Mouse (Mus musculus): Measurements from ENCODE around the gene C8a. TPM values are rescaled to one million over a fixed set of nuclear protein-coding genes. Genes with fewer than 3 reads are reported as not detected.

C8a gene
- polyA plus RNA-seq, 1 experiment from 2014 or later: not detected

DNA sequence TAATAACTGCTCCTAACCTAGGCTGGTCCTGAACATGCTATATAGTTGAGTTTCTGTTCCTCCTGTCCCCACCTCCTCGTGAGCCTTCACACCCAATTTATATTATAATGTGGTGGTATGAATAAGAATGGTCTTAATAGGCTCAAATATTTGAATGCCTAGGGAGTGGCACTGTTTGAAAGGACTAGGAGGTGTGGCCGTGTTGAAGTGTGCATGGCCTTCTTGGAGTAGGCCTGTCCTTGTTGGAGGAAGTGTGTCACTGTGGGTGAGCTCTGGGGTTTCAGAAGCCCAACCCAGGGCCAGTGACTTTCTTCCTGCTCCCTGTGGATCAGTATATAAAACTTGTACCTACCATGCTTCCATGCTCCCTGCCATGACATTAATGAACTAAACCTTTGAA is 62.6 kb downstream of the C8a start:
- 81% methylated on average over 2 of the region's 2 CpGs for WGBS
- Histone ChIP-seq H3K4me3 (ENCODE audit: low read depth, low read length) (no peak overlapping the region), H3K36me3 (replicated peaks; ENCODE audit: control insufficient read depth, insufficient read depth, low read depth, low read length) (no peaks in the 10 kb centered on the region), H3K4me1 (ENCODE audit: control insufficient read depth, insufficient read depth, low read length) (no peaks in the 10 kb centered on the region), H3K27me3 (ENCODE audit: control insufficient read depth, insufficient read depth, low read length) (no peaks in the 10 kb centered on the region), H3K9me3 (replicated peaks; ENCODE audit: control insufficient read depth, low read length) (no peaks in the 10 kb centered on the region), H3K4me2 (ENCODE audit: low read depth, low read length) (no peak overlapping the region), H3K27ac (replicated peaks; ENCODE audit: low read depth, low read length) (no peak overlapping the region), H3K9ac (replicated peaks; ENCODE audit: low read length) (no peak overlapping the region)
- DNase-seq (ENCODE audit: low spot score) (no peak), ATAC-seq (replicated peaks; ENCODE audit: insufficient number of reproducible peaks, low FRiP score, low TSS enrichment, low read depth) (no peak)

DNA sequence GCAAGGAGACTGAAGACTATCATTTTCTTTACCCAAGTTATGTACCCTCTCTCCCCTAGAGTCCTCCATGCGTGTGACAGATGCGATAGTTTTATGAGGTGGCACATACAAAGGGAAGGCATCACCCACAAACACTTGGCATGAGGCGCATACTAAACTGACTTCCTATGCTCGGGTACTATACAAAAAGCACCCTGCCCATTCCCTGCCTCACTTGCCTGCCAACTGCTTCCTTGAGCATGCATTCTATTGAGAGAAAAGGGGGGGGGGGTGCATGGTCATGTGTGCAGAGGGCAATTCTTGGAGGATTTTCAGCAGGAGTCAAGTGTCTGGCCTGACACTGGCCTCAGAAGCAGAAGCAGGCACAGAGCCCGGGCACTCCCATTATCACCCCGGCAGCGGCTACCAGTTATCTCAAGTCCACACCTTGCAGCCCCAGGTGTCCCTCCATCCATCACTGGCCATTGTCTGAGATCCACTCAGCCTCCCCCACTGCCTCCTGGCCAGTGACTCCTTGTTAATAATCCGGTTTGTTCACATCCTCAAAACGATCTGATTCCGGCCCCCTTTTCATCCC is 65.4 kb downstream of the C8a start:
- H3K27me3 ChIP-seq (ENCODE audit: control insufficient read depth, insufficient read depth, low read length): no peaks in the 10 kb centered on the region
- ATAC-seq (replicated peaks; ENCODE audit: insufficient number of reproducible peaks, low FRiP score, low TSS enrichment, low read depth) (no peak), DNase-seq (ENCODE audit: low spot score) (no peak)
- no peak overlapping the region for H3K9ac ChIP-seq (replicated peaks; ENCODE audit: low read length)
- no peaks in the 10 kb centered on the region for H3K36me3 ChIP-seq (replicated peaks; ENCODE audit: control insufficient read depth, insufficient read depth, low read depth, low read length)
- no peak overlapping the region for H3K4me3 ChIP-seq (ENCODE audit: low read depth, low read length)
- no peak overlapping the region for H3K4me2 ChIP-seq (ENCODE audit: low read depth, low read length)
- no peaks in the 10 kb centered on the region for H3K4me1 ChIP-seq (ENCODE audit: control insufficient read depth, insufficient read depth, low read length)
- WGBS: 87% methylated on average over 10 of the region's 10 CpGs
- no peaks in the 10 kb centered on the region for H3K9me3 ChIP-seq (replicated peaks; ENCODE audit: control insufficient read depth, low read length)
- H3K27ac ChIP-seq (replicated peaks; ENCODE audit: low read depth, low read length): no peak overlapping the region

DNA sequence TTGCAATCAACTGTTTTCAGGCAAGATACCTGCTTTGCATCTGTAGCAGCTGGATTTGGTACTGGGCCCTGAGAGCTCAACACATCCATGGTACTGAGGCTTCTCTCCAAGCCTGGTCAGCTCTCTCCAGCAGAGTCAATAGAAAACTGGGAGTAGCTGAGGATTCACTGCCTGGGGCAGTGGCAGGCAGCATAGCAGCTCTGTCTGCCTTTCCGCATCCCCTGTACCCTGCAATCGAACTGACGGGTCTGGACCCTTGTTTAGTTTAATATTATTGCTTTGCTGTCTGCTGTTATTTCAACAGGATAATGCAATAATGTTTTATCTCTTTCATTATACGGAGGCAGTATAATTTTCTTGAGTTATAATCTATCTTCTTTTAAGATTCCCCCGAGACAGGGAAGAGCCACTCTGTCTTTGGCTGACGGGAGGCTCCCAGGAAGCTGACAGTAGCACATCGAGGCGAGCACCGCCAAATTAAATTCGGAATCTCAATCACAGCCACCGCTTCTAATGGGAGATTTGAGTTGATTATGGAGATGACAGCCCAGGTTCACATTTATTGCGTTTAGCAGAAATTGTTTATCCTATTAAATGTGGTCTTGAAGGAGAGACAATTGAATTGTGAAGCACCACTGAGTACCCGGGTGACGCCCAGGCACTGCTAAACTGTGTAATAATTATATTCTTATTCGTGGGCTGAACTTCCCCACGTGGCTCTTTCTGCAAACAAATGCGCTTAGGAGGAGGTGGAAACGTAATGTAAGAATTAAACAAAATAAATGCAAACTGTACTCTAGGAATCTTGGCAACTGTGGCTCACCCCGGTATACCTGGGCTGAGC is 70.6 kb downstream of the C8a start:
- 83% methylated on average over 19 of the region's 19 CpGs for WGBS
- no peaks in the 10 kb centered on the region for H3K27me3 ChIP-seq (ENCODE audit: control insufficient read depth, insufficient read depth, low read length)
- H3K4me2 ChIP-seq (ENCODE audit: low read depth, low read length): no peak overlapping the region
- no peaks in the 10 kb centered on the region for H3K9me3 ChIP-seq (replicated peaks; ENCODE audit: control insufficient read depth, low read length)
- no peak overlapping the region for H3K4me3 ChIP-seq (ENCODE audit: low read depth, low read length)
- ATAC-seq (replicated peaks; ENCODE audit: insufficient number of reproducible peaks, low FRiP score, low TSS enrichment, low read depth): no peak
- no peak for DNase-seq (ENCODE audit: low spot score)
- H3K27ac ChIP-seq (replicated peaks; ENCODE audit: low read depth, low read length): no peak overlapping the region
- H3K4me1 ChIP-seq (ENCODE audit: control insufficient read depth, insufficient read depth, low read length): no peaks in the 10 kb centered on the region
- H3K36me3 ChIP-seq (replicated peaks; ENCODE audit: control insufficient read depth, insufficient read depth, low read depth, low read length): no peaks in the 10 kb centered on the region
- H3K9ac ChIP-seq (replicated peaks; ENCODE audit: low read length): no peak overlapping the region

DNA sequence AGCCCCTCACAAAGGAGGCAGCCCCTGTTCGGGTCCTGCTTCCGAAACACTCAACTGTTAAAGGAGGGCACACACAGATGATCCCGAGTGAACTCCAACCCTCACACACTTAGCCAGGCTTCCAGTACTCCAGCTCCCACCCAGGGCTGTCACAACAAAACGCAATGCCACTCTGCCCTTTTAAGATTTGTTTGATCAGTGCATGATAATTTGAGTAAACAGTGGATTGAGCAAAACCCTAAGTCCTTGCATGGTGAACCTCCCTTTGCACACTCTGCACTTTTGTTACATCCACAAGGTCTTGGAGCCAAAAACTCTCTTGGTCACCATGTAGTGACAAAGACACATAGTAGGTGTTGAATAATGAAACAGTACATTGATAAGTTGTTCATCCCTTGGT is 72.1 kb downstream of the C8a start:
- ATAC-seq (replicated peaks; ENCODE audit: insufficient number of reproducible peaks, low FRiP score, low TSS enrichment, low read depth): no peak
- no peak overlapping the region for H3K4me3 ChIP-seq (ENCODE audit: low read depth, low read length)
- 78% methylated on average over 4 of the region's 4 CpGs for WGBS
- no peaks in the 10 kb centered on the region for H3K9me3 ChIP-seq (replicated peaks; ENCODE audit: control insufficient read depth, low read length)
- no peak overlapping the region for H3K27ac ChIP-seq (replicated peaks; ENCODE audit: low read depth, low read length)
- no peak overlapping the region for H3K4me2 ChIP-seq (ENCODE audit: low read depth, low read length)
- no peaks in the 10 kb centered on the region for H3K4me1 ChIP-seq (ENCODE audit: control insufficient read depth, insufficient read depth, low read length)
- DNase-seq (ENCODE audit: low spot score): no peak
- no peaks in the 10 kb centered on the region for H3K36me3 ChIP-seq (replicated peaks; ENCODE audit: control insufficient read depth, insufficient read depth, low read depth, low read length)
- H3K27me3 ChIP-seq (ENCODE audit: control insufficient read depth, insufficient read depth, low read length): no peaks in the 10 kb centered on the region
- no peak overlapping the region for H3K9ac ChIP-seq (replicated peaks; ENCODE audit: low read length)

DNA sequence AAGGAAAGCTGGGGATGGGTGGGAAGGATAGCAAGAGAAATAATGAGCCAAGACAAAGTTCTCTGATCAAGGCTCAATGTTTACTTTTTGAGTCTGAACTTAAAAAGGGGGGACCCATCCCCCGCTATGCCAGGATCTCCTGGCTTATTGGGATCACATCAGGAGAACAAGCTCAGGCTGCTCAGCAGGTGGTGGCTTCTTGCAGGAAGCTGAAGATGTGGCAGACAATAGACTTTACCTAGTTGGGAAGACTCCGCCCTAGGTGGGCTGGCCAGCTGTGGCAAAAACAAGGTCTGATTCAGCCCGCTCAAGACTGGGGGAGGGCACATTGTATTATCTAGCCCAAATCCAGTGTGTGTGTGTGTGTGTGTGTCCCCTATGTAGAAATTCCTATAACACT is 74.6 kb downstream of the C8a start:
- Histone ChIP-seq H3K4me2 (ENCODE audit: low read depth, low read length) (no peak overlapping the region), H3K4me3 (ENCODE audit: low read depth, low read length) (no peak overlapping the region), H3K36me3 (replicated peaks; ENCODE audit: control insufficient read depth, insufficient read depth, low read depth, low read length) (no peaks in the 10 kb centered on the region), H3K27me3 (ENCODE audit: control insufficient read depth, insufficient read depth, low read length) (no peaks in the 10 kb centered on the region), H3K9ac (replicated peaks; ENCODE audit: low read length) (no peak overlapping the region), H3K4me1 (ENCODE audit: control insufficient read depth, insufficient read depth, low read length) (no peaks in the 10 kb centered on the region), H3K27ac (replicated peaks; ENCODE audit: low read depth, low read length) (no peak overlapping the region), H3K9me3 (replicated peaks; ENCODE audit: control insufficient read depth, low read length) (no peaks in the 10 kb centered on the region)
- WGBS: 74% methylated on average over 3 of the region's 3 CpGs
- no peak for DNase-seq (ENCODE audit: low spot score)
- no peak for ATAC-seq (replicated peaks; ENCODE audit: insufficient number of reproducible peaks, low FRiP score, low TSS enrichment, low read depth)

DNA sequence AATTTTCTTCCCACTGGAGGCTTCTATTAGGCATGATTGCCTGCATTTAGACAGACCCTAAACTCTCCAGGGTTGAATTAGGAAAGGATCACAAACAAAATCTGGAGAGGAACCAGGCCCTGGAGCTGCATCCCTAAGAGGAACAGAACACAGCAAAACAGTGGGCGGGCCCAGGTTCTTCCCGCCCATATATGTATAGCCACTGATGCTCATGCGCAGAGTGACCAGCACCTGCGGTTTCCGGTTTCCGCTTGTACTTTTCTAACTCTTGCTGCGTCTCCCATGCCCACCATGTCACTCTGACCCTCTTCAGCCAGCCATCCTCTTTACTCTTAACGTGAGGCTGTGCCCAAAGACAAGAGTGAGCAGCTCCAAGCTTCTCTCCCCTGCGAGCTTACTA is 77.2 kb downstream of the C8a start:
- WGBS: 69% methylated on average over 9 of the region's 9 CpGs
- Histone ChIP-seq H3K4me1 (ENCODE audit: control insufficient read depth, insufficient read depth, low read length) (no peaks in the 10 kb centered on the region), H3K36me3 (replicated peaks; ENCODE audit: control insufficient read depth, insufficient read depth, low read depth, low read length) (no peaks in the 10 kb centered on the region), H3K27me3 (ENCODE audit: control insufficient read depth, insufficient read depth, low read length) (no peaks in the 10 kb centered on the region), H3K4me2 (ENCODE audit: low read depth, low read length) (no peak overlapping the region), H3K9me3 (replicated peaks; ENCODE audit: control insufficient read depth, low read length) (no peaks in the 10 kb centered on the region), H3K4me3 (ENCODE audit: low read depth, low read length) (no peak overlapping the region), H3K27ac (replicated peaks; ENCODE audit: low read depth, low read length) (no peak overlapping the region), H3K9ac (replicated peaks; ENCODE audit: low read length) (no peak overlapping the region)
- ATAC-seq (replicated peaks; ENCODE audit: insufficient number of reproducible peaks, low FRiP score, low TSS enrichment, low read depth): 0 out of 2 replicates have a peak, but pooled peaks have one; percentile 18
- DNase-seq (ENCODE audit: low spot score): peak; percentile 36

DNA sequence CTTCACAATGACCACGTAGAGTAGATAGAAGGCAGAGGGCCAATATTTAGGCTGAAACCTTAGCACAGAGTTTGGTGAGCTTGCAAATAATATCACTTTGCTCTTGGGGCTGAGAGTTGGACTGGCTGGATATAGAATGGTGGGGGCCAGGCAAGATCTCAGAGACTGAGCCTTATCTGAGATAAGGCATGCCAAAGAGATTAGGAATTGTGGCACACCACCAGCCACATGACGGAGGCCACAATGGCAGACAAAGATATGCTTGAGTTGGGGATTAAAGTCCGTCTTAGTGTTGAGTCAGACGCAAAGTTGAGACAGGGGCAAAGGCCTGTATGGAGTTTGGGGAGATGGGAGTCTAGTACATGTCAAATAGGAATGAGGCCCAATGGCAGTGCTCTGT is 84.1 kb downstream of the C8a start:
- 91% methylated on average over 4 of the region's 4 CpGs for WGBS
- ATAC-seq (replicated peaks; ENCODE audit: insufficient number of reproducible peaks, low FRiP score, low TSS enrichment, low read depth): no peak
- Histone ChIP-seq H3K4me2 (ENCODE audit: low read depth, low read length) (no peak overlapping the region), H3K36me3 (replicated peaks; ENCODE audit: control insufficient read depth, insufficient read depth, low read depth, low read length) (no peaks in the 10 kb centered on the region), H3K9ac (replicated peaks; ENCODE audit: low read length) (no peak overlapping the region), H3K9me3 (replicated peaks; ENCODE audit: control insufficient read depth, low read length) (no peaks in the 10 kb centered on the region), H3K27me3 (ENCODE audit: control insufficient read depth, insufficient read depth, low read length) (no peaks in the 10 kb centered on the region), H3K4me3 (ENCODE audit: low read depth, low read length) (no peak overlapping the region), H3K27ac (replicated peaks; ENCODE audit: low read depth, low read length) (no peak overlapping the region), H3K4me1 (ENCODE audit: control insufficient read depth, insufficient read depth, low read length) (no peaks in the 10 kb centered on the region)
- DNase-seq (ENCODE audit: low spot score): no peak

DNA sequence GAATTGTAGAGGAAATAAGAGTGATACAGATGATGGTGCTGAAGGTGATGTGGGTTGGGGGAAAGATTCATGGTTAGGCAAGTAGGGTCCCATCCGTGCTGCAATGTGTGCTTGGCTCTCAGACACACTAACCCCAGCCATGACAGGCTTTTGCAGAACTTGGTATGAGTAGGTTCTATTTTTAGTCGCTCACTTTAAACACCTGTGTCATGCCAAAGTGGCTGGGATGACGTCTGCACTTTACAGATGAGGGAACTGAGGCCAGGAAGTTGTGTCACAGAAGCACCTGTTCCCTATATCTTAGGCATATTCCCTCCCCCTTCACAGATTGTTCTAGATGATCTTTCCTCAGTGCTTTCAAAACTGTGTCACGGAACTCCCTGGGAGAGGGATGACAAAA is 93.9 kb downstream of the C8a start:
- DNase-seq (ENCODE audit: low spot score) (no peak), ATAC-seq (replicated peaks; ENCODE audit: insufficient number of reproducible peaks, low FRiP score, low TSS enrichment, low read depth) (no peak)
- Histone ChIP-seq H3K9ac (replicated peaks; ENCODE audit: low read length) (no peak overlapping the region), H3K27me3 (ENCODE audit: control insufficient read depth, insufficient read depth, low read length) (no peaks in the 10 kb centered on the region), H3K4me3 (ENCODE audit: low read depth, low read length) (no peak overlapping the region), H3K4me2 (ENCODE audit: low read depth, low read length) (no peak overlapping the region), H3K4me1 (ENCODE audit: control insufficient read depth, insufficient read depth, low read length) (no peaks in the 10 kb centered on the region), H3K9me3 (replicated peaks; ENCODE audit: control insufficient read depth, low read length) (no peaks in the 10 kb centered on the region), H3K36me3 (replicated peaks; ENCODE audit: control insufficient read depth, insufficient read depth, low read depth, low read length) (no peaks in the 10 kb centered on the region), H3K27ac (replicated peaks; ENCODE audit: low read depth, low read length) (no peak overlapping the region)
- 82% methylated on average over 4 of the region's 4 CpGs for WGBS
